Mouse (Mus musculus): Measurements from ENCODE around the gene Zfp82.

Zfp82 gene

DNA sequence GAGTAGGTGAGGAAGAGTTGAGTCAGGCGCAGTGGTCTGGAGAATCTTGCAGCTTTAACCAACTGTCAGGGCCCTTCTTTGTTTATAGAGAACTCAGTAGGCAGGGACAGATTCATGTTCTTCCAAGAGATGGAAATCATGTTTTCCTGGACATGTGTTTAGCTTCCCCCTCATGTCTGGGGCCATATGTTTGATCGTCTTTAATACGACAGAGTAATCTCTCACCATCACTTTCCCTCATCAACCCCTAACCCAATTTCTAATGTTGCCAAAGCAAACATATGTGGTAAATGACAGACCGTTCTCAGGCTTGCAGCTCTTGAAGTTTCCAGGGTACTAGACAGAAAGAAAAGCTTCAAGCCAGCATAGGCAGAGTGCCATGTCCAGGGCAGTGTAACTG is 24.6 kb downstream of the Zfp82 start:
- no peak for DNase-seq (ENCODE audit: low spot score in 2 of 2)

DNA sequence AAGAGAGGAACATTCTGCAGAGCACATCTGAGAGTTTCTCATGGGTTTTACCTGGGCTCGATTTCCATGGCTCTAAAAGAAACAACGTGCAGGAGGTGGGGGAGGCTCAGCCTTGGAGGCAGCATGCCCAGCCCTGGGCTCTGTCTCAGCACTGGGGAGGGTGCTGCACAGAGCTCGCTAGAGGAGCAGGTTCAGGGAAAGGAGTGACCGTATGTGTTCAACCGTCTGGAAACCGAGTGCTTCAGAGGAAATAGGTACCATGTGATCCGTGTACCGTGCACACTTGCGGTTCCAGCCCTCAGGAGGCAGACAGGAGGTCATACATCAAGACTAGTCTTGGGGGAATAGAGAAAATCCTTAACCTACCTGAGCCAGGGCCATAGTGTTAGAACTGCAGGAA is 28.3 kb downstream of the Zfp82 start:
- no peak for DNase-seq (ENCODE audit: low spot score in 2 of 2)

DNA sequence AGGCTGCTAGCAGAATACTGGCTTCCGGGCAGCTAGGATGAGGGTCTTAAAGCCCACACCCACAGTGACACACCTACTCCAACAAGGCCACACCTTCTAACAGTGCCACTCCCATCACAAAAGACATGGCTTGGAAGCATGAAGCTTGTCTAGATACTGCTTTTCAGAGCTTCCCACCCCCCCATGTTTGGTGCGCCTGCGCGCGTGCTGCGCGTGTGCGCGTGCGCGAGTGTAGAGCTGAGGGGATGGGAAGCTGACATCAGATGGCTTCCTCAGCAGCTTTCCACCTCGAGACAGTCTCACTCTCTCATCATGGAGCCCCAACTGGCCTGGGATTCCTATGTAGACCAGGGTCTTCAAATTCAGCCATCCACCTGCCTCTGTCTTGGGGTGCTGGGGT is 38.4 kb downstream of the Zfp82 start:
- DNase-seq (ENCODE audit: low spot score in 2 of 2): no peak

DNA sequence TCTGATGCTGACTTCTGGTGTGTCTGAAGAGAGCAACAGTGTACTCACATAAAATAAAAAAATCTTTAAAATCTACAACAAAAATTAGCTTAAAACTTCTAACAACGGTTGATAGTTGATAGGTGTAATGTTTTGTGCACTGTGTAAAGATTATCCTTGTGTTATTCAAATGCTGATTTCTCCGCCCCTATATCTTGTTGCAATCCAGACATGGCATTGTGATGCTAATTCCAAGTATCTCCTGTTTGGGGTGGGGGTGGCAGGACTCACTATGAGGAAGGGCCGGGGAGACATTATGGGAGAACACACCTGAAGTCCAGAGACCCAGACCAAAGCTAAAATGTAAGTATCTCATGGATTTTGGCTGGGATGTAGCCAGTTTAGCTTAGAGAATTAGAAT is 41.3 kb downstream of the Zfp82 start:
- DNase-seq (ENCODE audit: low spot score in 2 of 2): no peak

DNA sequence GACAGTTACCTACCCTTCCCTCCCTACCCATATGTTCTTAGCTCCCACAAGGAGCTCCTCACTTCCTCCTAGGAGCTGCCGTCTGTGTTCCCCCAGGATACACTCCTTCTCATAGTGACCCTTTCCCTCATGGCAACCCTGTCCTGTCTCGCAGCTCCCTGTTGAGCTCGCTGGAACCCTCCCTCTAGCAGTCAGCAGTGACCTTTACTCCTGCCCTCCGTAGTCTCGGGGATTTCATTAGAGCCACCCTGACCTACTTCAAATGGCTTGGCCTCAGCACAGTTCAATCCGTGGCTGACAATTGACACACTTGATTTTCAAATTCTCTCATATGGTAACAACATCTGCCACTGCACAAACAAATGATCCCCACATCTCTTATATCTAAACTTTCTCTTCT is 42.0 kb downstream of the Zfp82 start:
- DNase-seq (ENCODE audit: low spot score in 2 of 2): no peak

DNA sequence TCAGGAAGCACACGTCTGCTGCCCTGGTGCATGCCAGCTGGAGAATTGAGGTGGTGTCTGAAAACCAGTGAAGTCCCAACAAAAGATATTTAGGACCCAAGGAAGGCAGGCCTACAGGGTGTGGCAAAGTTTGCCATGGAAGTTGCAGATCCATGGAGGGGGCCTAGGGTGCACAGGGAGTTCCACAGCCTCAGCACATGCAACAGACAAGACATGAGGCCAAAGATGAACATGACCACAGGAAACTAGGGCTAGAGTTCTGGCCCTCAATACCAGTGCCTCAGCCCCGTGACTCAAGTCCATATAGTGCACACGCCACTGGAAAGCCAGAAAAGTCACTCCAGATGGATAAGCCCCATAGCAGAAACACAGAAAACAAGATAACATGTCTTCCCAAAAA is 44.1 kb downstream of the Zfp82 start:
- DNase-seq (ENCODE audit: low spot score in 2 of 2): no peak

DNA sequence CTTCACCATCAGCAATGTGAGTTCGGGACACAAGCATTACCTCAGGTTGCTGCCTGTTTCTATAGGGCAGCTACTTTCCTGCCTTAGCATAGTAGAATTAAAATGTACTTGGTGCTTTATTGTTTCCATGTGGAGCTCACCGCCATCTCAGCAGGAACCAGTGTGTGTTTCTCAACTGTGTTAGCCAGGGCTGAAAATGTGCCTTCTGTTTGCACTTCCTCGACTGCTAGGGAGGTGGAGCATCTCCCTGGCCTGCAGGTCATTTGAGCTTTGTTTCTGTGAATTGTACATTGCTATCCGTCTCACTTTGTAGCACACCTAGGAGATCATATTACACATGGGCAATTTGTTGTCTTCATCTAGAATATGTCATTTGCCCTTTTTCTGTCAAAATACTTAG is 45.4 kb downstream of the Zfp82 start:
- DNase-seq (ENCODE audit: low spot score in 2 of 2): no peak

DNA sequence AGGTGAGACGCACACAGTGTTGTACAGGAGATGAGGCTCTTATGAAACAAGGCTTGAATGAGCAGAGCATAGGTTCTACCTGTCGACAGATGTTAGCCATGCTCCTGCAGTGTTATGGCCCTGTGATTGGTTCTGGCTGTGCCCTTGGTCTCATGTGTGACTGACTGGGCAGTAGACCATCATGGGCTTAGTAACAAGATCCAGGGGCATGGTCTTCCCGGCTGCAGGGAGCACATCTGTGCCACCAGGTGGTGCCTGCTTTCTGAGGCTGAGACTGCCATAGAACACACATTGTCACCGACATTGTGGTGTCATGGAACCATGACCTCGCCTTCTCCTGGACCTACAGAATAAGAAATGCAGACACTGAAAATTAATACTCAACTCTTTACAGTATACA is 47.3 kb downstream of the Zfp82 start:
- DNase-seq (ENCODE audit: low spot score in 2 of 2): no peak

DNA sequence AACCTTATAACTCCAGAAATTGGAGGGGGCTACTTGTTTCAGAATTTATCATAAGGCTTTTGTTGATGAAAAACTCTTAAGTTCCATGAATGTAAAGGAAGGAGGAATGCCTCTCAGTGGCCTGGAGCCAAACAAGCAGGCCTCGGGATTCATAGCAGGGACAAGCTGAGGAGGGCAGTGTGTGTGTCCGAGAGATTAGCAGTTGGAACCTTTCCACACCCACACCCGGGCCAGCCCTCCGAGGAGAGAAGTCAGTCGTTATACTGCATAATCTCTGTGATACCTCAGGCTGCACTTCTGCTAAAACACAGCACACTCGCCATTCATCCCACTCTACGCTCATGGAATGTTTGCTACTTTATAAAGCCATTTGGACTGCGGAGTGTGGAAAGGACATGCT is 48.9 kb downstream of the Zfp82 start:
- no peak for DNase-seq (ENCODE audit: low spot score in 2 of 2)

DNA sequence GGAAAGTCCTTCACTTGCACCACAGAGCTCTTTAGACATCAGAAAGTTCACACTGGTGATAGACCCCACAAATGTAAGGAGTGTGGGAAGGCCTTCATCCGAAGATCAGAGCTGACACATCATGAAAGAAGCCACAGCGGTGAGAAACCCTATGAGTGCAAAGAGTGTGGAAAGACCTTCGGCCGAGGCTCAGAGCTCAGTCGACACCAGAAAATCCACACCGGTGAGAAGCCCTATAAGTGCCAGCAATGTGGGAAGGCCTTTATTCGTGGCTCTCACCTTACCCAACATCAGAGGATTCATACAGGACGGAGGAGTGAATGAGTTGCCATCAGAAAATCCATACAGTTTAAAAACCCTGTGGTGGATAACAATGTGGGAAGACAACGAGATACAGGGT is 49.4 kb downstream of the Zfp82 start:
- DNase-seq (ENCODE audit: low spot score in 2 of 2): no peak

DNA sequence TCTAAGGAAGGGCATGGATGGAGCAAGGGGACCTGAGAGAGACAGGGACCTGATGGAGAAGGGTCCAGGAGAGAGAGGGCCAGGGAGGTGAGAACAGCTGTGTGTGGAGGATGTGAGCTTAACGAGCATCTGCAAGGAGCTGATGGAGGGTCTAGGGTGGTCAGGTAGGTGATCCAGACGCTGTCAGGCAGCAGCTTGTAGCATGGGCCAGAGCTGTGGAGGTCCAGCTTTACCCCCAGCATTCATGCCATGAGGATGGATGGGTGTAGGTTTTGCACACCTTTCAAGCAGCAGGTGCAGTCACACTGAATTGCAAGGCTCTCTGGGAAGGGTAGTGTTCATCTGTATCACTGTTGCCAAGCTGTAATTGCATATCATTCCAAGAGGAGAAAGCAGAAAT is 53.2 kb downstream of the Zfp82 start:
- DNase-seq (ENCODE audit: low spot score in 2 of 2): no peak

DNA sequence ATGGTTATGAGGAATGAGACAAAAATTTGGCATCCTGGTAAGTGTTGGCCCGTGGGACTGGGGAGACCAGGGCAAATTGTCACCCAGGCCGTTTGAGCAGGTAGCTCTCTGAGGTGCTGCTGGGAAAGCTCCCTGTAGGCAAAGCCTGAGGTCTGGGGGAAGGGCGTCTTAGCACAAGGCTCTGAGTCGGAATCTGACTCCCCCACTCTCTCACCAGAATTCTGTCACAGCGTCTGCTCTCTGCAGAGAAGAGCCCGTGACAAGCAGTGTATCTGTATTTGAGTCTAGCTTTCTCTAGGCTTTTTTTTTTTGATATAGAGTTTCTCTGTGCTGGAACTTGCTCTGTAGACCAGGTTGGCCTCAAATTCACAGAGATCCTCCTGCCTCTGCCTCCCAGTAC is 55.5 kb downstream of the Zfp82 start:
- DNase-seq (ENCODE audit: low spot score in 2 of 2): no peak

DNA sequence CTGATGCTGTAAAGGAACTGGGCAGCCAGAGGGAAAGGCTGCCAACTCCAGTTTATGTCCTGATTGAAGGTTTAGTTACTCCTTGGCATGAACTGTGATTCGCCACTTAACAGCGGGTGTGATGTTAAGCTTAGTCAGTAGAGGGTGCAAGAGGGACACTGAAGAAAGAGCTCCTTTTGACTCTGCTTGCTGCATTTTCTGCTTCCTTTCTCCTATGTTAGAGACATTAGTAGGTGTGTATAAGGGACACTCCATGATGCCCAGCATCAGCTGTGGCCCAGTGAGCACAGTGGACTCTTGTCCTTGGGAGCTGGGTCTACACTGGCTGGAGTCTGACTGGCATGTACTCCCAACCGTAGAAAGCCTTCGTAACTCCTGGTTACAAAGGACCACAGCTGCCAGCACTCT is 59.7 kb downstream of the Zfp82 start:
- DNase-seq (ENCODE audit: low spot score in 2 of 2): peak in 1 of 2 experiments; percentile 39

DNA sequence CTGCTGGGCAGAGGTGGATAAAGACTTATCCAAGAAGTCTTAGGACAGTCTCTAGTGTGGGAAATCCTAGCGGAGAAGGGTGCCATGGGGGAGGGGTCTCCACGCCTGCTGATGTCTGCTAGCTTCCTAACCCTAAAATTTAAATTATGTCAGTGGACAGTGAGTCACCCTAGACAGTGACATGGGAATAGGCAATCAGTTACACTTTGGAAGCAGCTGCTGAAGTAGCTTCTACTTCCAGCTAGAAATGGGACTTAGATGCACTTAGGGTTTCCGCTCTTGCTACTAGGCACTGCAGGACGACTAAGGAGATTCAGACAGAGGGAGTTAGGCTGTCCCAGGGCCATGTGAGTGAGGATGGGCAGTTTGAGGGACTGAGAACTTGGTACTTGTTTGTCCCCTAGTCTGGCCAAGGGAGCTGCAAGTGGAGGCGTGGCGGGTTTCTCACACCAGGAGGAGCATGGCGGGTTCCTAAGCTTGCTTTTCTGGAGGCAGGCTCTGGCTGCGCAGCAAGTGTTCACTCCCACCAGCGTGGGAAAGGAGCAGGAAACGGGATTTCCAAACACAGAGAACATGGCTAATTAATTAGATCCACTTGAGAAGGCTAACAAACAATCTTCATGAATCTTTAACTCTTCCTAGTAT is 62.0 kb downstream of the Zfp82 start:
- DNase-seq (ENCODE audit: low spot score in 2 of 2): no peak

DNA sequence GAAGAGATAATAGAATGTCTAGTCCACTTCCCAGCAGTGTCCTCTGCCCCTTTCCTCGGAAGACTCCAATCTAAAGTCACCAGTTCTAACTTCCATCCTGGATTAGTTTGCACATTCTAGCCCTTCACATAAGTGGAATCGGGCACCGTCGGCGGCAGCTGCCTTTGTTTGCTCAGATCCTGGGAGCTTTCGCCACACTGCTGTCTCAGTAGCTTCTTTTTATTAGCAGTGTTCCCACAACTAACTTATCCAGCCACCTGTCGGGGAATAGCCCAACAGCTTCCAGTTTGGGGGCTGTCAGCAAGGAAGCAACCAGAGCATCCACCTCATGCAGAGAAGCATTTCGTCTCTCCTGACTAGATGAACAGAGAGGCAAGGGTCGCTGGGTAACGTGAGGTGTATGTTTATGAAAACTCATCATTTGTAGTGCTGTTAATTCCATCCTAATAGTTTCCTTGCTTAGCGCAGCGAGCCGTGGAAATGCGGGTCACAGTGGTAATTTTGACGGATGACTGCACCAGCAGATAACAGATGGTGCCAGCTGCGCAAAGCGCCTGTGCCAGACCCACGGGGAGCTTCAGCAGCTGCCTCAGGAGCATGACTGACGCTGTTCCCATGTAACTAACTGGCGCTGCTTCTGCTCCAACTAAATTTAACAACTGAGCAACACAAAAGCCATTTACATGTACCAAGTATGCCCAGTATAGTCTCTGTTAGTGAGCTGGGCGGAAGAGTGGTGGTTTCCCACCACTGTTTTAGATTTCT is 63.2 kb downstream of the Zfp82 start:
- peak; percentile 27 to 49 for DNase-seq (ENCODE audit: low spot score in 2 of 2)

DNA sequence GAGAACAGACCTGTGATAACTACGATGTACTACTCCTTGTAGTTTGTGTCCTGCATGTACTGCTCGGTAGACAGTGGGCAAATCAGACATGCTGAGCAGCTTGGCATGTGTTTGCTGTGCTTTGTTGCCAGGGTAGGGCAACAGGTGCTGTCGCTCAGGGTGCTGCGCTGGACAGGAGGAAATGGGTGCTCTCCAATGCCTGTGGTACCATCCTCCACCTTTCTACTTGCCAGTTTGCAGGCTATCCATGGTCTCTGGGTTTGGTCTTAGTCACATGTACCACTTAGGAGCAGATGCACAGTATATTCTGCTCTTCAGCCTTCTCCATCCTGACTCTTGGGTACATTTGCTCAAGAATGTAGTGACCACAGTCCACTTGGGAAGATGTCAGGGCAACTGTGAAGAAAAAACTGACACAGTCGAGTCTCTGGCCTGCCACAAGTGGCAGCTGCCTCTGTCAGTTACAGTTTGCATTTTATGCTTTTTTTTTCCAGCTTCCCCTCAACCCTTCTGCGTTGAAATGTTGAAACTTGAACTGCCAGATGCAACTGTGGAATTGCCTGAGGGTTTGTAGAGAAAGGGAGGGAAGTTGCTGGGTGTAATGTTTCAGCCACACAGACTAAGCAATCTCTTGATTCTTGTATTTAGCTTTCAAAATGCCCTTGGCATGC is 64.5 kb downstream of the Zfp82 start:
- no peak for DNase-seq (ENCODE audit: low spot score in 2 of 2)

DNA sequence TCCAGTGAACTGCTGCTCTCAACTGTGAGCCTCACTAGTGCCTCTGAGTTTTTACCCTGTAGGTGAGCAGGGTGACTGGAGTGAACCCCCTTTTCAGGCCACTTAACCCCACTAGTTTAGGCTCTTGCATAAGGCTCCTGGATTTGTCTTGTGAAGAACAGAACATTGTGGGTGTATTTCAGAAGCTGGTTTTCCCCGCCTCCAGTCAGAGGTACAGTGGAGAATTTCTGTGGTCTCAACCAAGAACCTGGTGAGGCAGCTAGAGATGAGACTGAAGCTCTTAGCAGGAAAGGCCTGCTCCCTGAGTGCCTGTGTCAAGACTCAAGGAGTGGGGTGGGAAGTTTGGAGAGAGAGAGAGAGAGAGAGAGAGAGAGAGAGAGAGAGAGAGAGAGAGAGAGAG is 65.1 kb downstream of the Zfp82 start:
- DNase-seq (ENCODE audit: low spot score in 2 of 2): no peak

All from frontal cortex, postnatal 10 days (tissue).